Mouse (Mus musculus) telencephalon, adult 2 months (tissue): ENCODE results near the gene Iqschfp.

Source experiments
- DNase-seq: peaks from one replicate; pipeline ENCODE4 v3.0.0-alpha.2; 2011; ENCODE audit warnings: low read depth, low spot score

The Iqschfp gene

DNA sequence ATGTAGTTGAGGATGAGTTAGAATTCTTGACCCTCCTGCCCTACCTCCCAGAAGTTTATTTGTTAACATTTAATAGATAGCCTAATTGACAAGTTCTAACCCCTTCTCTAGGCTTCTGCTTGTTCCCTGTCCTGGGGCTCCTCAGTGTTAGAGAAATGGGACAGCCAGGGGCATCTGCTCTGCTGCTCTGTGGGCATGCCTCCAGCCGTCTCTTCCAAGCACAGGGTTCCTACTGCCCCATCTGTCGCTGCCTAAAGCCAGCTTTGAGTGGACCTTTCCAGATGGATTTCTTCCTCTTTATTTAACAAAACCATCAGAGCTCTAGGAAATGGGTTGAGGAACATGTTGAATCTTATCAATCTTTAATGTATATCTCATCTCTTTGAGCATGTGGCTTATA lies 529.8 kb downstream of the Iqschfp start:
- no peak for DNase-seq

DNA sequence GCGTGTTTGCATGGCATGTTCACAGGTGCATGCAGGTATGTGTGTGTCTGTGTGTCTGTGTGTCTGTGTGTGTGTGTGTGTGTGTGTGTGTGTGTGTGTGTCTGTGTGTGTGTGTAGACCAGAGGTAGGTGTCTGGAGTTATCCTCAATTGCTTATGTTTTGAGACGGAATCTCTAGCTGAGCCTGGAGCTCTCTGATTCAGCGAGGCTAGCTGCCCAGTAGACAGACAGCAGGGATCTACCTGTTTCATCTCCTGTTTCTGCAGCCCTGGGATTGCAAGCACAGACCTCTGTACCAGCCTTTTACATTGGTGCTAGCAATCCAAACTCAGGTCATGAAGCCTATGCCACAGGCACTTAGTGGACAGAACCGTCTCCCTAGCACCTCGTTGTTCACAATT lies 536.0 kb downstream of the Iqschfp start:
- no peak for DNase-seq

DNA sequence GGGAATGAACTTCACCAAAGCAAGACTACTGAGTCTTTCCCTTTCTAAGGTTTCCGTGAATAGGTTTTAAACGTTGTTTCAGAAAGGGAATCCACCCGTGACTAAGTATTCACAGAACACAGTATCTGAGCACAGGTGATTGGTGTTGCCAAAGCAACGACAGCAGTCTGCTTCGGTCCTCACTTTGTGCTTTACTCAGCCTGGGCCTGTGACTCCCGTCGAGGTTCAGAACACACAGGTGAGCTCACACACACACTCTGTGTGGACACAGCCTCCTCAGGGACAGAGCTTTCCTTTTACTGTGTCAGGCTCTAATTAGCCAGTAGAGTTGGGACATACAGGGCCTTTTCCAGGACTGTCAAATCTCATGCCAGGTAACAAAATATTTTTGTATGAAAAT lies 542.4 kb downstream of the Iqschfp start:
- DNase-seq: no peak

DNA sequence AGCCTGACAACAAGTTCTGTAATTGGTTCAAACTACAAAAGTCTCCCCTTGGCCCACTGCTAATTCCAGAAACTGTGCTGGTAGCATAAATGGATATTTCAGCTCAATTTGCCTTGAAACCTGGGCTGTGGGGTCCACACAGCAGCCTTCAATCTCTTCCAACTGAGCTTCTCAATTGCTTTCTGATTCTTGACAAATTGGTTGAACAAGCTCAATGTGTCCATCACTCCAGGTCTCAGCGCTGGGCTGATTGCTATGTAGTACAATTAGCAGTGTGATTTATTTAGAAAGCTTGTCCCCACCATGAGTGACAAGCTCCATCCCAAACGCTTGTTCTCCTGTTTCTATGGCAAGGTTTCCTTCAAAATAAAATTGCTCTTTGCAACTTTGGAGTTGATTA lies 542.9 kb downstream of the Iqschfp start:
- DNase-seq: no peak

DNA sequence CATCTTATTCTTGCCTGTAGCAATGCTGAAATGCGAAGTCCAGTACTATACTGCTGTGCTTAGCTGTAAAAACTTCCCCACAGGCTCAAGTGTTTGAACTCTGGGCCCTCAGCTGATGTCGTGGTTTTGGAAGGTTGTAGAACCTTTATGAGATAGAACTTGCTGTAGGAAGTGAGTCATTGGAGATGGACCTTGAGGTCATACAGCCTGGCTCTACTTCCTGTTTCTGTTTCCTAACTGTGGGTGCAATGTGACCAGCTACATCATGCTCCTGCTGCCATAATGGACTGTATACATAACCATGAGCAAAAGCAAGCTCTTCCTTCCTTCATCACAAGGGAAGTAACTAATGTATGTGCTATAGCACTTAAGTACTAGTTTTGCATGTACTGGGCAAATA lies 556.4 kb downstream of the Iqschfp start:
- DNase-seq: no peak

DNA sequence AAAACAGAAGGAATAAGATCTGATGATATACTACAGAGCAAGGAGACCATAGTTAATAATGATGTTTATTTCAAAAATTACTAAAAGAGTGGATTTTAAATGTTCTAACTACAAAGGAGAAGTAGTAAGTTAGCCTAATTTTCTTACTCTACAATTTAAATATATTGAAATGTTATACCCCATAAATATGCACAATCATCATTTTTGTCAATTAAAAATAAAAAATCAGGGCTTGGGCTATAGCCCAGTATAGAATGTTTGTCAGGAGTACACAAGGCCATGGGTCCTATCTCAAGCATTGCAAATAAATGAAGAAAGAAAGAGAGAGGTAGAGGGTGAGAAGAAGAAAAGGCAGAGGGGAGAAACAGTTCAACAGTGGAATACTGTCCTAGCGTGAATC lies 559.6 kb downstream of the Iqschfp start:
- DNase-seq: no peak

DNA sequence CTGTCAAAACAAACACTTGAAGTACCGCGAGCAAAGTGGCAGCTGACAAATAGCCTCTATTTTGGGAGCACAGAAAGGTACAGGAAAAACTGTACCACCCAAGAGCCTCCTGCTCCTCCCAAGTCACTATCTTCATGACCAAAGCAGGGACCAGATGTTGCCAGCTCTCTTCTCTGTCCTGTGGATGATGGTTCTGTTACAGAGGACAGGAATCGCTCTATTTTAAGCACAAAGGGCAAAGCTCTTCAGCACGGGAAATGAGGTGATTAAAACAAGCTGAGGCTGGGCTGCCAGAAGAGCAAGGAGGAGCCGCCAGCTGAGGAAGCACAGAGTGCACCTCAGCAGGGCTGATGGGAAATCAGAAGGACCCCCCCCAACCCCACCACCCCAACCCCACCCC lies 561.2 kb downstream of the Iqschfp start:
- DNase-seq: no peak

DNA sequence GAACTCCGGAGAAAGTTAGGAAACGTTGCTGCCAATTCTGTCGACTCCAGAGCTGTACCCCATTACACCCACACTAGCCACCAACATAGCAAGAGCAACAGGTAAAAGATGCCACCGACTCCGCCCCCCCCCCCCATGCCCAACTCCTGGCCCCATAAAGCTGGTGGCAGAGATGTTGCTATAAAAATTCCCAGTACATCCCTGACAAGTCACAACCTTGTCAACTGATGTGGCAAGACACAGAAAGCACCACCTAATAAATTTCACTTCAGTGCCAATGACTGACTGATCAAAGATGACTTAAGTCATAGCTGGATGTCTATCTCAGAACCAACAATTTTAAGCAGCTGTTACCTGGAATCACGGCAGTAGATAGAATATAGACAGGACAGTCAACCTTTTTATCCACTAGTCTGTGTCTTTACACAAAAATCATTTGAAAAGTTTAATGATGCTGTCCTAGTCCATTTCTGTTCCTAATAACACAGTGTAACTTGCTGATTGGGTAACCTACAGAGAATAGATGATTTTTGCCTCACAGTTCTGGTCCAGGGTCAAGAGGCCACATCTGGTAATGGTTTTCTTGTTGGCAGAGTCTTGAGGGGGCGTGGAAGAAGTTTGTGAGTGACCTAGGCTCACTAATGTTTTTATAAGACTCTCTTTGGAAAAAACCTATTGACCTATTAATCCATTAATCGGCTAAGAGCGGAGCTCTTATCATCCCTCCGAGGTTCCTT lies 561.9 kb downstream of the Iqschfp start:
- DNase-seq: no peak

DNA sequence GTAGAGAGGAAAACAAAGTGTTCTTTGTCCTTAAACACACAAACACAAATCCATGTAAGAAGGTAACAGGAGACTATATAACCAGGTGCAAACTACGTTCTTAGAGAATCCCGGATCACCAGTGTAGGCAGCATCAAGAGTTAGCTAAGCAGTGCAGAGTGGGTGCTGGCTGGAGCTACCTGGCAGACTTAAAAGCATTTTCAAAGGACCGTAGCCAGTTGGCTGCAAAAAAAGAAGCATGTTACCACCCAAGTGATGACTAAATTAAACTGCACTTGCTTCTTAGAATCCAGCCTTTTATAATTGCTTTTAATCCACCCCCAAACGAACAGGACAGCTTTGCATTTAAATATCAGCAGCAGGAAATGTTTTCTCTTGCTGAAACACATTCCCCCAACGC lies 574.6 kb downstream of the Iqschfp start:
- DNase-seq: peak; percentile 88

DNA sequence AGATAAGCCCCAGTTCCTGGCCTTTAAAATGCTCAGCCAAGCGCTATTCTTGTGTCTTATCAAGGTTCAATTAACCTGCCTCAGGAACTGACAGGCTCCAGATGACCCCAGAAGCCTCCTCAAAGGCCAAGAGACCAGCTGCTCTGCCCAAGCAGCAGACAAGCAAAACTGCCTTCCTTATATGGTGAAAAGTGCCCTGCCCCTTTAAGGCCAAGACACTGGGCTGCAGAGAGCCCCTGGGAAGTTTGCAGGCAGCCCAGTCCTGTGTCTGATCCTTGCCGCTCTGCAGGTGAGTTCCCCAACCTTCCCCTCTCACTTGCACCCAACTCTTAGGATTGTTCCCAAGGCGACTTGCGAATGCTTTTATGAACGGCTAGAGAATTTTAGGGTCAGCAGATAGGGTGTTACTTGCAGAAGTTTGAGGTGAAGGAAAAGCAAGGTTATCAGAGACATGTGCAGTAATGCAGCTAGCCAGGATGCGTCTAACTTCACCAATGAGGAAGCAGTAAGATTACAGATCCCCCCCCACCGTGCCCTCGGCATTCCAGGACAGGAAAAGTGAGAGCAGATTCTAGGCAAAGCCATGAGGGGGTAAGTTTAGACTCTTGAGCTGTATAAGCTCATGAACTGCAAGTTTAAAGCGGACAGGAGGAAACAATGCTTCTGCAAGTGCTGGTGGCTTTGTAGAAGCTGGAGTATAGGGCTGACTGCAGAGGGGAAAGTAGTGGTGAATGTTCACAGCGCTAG lies 576.1 kb downstream of the Iqschfp start:
- DNase-seq: no peak

DNA sequence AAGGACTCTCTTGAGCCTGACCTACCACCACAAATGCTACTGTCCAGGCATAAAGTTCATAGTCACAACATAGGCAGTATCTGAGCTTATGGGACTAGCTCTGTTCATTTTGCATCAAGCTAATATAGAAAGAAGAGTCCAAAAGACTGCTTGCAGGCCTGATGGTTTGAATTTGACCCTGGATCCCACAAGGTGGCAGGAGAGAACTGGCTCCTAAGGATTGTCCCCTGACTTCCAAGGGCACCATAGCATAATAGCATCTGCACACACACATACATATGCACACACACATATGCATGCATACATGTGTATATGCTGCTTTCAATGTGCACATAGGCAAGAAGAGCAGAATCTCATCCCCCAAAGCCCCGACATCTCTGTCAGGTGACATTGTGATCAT lies 577.6 kb downstream of the Iqschfp start:
- no peak for DNase-seq

DNA sequence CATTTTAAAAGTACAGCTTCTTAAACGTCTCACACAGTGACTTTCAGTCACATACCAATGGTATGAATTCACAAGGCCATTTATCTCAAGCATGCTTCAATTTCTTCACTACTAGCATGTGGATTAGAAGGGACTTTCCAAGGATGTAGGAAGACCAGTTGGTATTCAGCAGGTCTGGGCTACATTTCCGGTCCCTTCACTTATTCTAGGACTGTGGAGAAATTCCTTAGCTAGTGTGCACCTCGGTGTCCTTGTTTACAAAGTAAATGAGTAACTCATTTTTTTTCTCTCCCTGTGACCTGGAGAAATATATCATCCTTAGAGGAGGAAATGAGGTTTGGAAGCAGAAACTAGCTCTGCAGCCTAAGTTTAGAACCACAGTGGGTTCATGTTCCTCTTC lies 578.0 kb downstream of the Iqschfp start:
- no peak for DNase-seq

DNA sequence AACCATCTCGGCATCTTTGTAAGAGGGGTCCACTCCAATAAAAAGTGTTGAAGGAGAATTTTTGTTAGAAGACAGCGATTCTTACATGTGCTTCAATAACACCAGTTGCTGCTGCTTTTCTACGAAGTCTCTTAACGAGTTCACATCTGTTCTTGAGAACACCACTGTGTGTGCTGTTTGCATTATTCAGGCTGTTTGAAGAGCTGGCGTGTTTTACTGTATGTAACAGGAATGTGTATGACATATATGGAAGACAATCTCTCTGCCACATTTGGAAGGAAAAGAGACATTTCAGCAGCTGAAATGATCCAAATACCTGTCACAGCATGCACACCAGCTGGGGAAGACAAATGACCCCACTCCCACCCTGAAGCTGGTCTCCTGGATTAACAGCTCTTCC lies 578.6 kb downstream of the Iqschfp start:
- DNase-seq: no peak

DNA sequence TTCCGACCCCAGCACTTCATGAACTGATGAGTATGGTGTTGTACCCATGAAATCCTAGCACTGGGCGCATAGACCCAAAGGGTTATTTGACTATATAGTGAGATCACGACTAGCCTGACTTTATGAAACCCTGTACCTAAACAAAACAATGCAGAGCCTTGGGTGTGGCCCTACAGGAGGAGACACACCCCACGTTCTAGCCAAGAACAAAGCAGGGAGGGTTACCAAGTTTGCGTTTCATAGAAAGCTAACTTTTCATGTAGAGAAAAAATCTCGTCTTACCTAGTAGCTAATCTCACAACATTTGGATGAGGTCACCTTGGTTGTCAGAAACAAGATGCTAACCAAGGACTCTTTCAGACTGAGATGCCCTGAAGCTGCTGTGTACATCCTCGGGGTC lies 584.3 kb downstream of the Iqschfp start:
- no peak for DNase-seq

DNA sequence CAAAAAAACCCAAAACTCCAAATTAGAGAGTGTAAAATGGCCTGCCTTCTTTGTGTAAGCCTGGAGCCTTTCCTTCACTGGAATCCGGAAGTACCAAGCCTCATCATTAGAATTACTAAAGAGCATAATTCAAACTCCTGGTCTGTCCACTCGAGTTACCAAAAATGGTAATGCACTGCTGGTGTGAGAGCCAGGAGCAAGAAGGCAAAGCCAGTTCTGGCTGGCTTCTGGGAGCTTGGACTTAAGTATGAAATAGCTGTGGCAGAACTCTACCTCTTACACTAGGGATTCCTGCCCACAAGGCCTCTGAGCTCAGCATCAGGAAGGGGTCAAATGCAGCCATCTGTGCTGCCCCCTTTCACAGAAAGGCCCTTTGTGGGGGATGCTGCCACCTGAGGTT lies 585.4 kb downstream of the Iqschfp start:
- DNase-seq: no peak

DNA sequence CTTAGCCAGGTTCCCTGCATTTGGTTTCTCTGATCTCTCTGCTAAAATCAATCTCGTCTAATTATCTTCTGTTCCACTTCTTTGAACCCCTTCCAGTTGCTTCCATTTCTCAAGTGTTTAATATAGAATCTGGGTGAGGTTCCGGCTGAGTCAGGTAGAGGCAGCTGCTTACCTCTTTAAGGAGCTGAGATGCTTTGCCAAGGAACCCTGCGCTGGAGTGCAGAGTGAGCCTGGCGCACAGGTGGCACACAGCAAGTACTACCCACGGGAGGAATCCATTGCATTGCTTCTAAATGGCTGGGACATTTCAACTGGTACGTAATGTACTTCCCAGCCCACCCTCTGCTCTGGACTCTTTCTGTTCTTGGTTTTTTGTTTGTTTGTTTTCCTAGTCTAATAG lies 587.2 kb downstream of the Iqschfp start:
- no peak for DNase-seq

DNA sequence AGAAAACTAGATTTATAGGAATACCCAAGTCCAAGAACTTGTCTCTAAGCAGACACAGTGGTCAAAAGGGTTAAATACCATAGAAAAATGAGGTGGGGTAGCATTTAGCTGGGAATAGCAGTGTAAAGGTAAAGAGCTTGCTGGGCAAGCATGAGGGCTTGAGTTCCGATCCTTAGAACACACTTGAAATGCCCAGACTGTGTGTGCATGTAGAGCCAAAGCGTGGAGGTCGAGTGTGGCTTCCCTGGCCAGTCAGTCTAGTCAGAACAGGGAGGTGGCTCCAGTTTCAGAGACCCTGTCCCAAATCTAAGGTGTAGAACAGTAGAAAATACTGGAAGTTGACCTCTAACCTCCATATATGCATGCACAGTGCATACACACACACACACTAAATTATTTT lies 591.5 kb downstream of the Iqschfp start:
- no peak for DNase-seq

DNA sequence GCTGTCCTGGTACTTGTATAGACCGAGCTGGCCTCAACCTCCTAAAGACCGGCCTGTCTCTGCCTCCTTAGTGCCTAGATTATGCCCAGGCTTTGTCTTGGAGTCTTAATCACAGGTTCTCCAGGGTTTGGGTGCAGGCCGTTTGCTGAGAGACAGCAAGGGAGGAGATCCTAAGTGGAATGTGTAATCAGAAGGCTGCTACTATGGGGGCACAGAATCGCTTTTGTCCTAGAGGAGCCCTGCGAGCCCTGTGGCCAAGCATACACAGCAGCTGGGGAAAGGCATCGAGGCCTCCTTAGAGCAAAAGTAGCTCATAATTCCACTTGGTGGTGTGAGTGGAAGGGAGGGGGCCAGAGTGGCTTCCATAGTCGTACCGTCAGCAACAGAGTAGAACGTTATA lies 592.0 kb downstream of the Iqschfp start:
- DNase-seq: no peak

DNA sequence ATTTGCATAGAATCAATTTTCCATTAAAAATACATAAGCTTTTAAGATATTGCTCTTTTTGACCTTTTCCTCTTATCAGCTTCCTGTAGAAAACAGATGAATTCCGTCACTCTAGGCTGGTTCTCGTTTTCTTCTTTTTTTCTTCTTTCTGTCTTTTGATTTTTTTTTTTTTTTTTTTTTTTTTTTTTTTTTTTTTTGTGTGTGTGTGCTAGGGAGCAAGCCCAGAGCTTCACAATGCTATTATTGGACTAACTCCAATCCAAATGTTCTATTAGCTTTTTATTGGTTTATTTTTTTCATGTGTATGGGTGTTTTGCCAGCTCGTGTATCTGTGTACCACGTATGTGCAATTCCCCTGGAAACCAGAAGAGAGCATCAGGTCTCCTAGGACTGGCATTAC lies 592.5 kb downstream of the Iqschfp start:
- no peak for DNase-seq

DNA sequence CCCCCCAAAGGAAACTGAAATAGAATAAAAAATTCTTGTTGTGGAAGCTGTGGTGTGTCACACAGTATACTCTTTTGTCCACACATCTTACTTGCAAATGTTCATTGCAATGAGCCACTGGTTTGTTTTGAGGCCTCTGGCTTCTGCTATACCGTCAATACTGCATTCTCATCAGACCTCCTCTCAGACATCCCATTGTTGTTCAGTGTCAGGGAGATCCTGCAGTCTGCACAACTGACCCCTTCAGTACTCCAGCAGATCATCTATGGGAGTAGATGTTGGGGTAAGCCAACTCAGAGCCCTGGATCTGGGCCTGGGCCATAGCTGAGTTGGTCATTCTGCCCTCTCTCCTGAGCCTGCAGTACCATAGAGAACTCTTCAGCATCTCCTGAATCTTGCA lies 595.6 kb downstream of the Iqschfp start:
- peak; percentile 75 for DNase-seq

DNA sequence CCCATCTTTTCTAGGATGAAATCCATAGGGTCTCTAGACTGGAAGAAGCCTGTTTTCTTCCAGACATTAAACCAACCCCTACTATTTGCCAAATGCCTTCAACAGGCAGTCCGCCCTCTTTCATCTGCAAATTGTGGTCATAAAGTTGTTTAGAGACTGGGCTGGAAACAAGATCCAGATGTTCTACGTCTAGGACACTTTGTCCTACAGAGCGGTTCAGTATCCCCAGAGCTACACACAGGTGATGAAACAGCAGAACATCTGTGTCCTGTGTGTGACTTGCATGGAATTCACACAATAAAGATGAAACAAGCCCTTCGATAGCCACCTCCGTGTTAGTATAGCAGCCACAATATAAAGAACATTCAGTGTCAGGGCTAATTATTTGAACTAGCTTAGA lies 596.3 kb downstream of the Iqschfp start:
- no peak for DNase-seq

DNA sequence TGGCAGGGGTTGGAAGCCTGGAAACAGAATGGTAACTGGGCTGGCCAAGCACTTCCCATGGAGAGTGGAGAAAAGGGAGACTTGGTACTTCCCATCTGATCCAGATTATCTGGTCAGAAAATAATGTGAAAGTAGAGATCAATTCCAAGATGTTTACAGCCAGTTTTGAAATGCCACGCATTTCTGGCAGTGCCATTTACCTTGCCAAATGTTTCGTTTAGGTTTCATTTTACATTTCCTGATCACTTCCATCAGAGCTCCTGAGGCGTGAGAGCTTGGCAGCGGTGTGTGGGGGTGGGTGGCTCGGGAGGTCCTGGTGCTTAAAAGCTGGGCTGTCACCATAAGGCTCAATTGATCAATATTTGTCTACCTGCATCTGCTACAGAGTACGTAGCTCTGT lies 599.5 kb downstream of the Iqschfp start:
- DNase-seq: no peak

DNA sequence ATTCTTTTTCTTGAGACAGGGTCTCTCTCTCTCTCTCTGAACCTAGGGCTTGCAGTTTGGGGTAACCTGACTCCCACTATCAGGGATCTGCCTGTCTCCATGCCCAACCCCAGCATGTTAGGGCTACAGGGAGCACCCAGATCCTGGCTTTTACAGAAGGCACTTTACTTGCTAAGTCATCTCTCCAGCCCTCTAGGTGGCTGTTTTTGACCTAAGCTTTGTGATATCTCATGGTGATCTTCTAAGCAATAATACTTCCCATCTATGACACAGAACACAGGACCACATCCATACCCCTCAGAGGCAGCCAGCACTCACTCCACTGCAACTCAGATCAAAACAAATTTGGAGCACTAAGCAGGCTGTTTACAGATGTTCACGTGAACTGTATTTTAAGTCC lies 600.0 kb downstream of the Iqschfp start:
- DNase-seq: no peak

DNA sequence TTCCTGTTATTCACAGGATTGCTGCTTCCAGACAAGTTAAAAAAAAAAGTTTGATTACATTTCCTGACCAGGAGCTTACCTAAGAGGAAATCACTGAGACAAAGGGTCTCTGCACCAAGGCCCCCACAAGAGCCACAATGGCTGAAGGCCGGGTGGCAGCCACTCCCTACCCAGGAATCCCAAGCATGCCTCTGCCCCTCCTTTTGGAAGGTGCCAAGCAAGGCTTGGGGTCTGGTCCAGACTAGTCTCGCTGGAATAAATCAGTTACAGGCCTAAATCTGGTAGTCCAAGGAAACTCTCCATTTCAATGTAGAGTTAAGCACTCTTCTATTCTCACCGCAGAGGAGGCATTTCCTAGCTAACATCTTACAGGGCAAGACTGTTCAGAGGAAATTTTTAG lies 600.5 kb downstream of the Iqschfp start:
- no peak for DNase-seq
